Mouse (Mus musculus) heart, adult 2 months (tissue): Measurements from ENCODE around the gene Add1.

Source experiments
- CTCF ChIP-seq: fragments of 200-600 bp; IDR thresholded peaks from 2 replicates; pipeline ENCODE4 v1.8.1; 2022; ENCODE audit warnings: antibody characterized with exemption, mild to moderate bottlenecking, moderate library complexity
- EP300 ChIP-seq: fragments of 200-500 bp; IDR thresholded peaks from 2 replicates; pipeline ENCODE4 v1.6.1; 2011; ENCODE audit warnings: low read depth, low read length, control low read depth; ENCODE audit not compliant: insufficient read depth
- POLR2A ChIP-seq: fragments of 200-500 bp; IDR thresholded peaks from 2 replicates; pipeline ENCODE4 v1.6.1; 2011; ENCODE audit warnings: mild to moderate bottlenecking, low read depth, low read length, control low read depth; ENCODE audit not compliant: insufficient read depth

- TF ChIP-seq POLR2A (no peak), CTCF (no peak), EP300 (no peak)
Observed at GRCm38 (mm10) chr5:34590702-34591101, 17.2 kb downstream of the Add1 start.
